Mouse (Mus musculus) lung, postnatal 0 days (tissue): Measurements from ENCODE around the gene Atp2b2.

Source experiments
- CTCF ChIP-seq: IDR thresholded peaks from 2 replicates; pipeline ENCODE4 v1.5.1; 2016; ENCODE audit warnings: antibody characterized with exemption, mild to moderate bottlenecking
- EP300 ChIP-seq: IDR thresholded peaks from 2 replicates; pipeline ENCODE4 v1.6.1; 2016; ENCODE audit warnings: antibody characterized with exemption, mild to moderate bottlenecking, control low read depth

DNA sequence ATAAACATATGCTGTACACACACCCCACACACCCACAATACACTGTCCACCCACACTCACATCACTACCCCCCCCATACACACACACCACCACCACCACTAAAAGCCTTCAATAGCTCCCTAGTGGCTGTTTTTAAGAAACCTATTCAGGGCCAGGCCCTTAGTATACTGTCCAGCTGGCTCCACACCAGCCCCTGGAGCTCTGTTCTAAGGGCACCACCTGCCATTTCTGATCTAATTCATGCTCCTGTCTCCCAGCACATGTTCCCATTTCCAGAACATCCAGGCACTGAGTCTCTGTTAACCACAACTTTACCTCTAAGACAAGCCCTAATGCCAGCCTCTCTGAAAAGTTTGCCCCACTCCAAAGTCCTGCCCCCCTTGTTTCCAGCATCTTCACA is 186.8 kb downstream of the Atp2b2 start:
- TF ChIP-seq CTCF (no peak), EP300 (no peak)
